8 mouse cellular contexts compared by ENCODE assay signal in the genomic region with DNA sequence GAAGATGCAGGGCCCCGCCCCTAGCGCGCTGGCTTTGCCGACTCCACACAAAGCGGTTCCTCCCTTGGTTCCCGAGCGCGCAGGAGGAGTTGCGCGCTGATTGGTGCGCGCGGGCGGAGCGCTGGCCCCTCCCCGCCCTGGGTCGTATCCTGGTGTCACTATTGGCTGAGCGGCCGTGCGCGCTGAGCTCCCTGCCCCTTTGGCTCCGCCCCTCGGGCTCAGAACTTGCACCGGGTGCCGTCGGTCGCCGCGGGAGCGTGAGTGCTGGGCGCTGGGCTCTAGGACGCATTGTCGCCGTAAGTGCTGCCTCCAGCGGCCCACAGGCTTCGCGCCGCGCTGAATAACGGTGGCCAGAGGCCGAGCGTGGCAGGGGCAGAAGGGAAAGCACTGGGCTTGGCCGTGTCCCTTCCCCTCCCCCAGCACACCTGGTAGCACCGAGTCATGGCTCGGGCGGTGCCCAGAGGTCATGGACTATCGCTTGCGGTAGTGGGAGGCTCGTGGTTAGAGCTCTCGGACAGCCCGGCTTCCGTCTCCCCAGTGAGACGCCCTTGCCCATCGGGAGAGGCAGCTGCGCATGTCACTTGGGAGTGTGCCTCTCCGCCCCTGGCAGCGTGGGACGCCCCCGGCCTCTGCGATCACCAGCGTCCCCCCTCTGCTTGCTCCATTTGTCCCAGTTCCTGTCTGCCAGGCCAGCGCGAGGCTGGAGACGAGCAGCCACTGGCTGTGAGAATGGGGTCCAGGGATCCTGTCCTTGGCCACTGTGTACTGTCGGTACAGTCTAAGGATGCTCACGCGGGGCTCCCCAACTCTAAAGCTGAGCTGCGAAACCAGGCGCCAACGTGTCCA. TPM values are rescaled to one million over a fixed set of nuclear protein-coding genes. Genes with fewer than 3 reads are reported as not detected.
DNase-seq lines count a peak whose midpoint lies in the region; ATAC-seq and TF ChIP-seq lines count a peak whose summit lies in the region.

A gene (plus strand): TSS at position 208 of the 846 bp plus-strand sequence.

- intact Hi-C loops in heart, postnatal 10 days (cut with DNase I) = loop anchor here (5.0 kb wide), 1 partner anchor 171 kb away; a partner anchor contains a TSS

- peak; percentile 43 for TF ChIP-seq POLR2A in ES-Bruce4 (IDR thresholded peaks at IDR 0.05; ENCODE audit: insufficient read depth, low read length)

- ATAC-seq in cerebellum, adult (ENCODE audit: insufficient number of reproducible peaks, low FRiP score, low TSS enrichment) = peak; percentile 99
- ATAC-seq in forebrain, embryonic 13.5 days = peak; percentile 99
- ATAC-seq in liver, postnatal 0 days = peak; percentile 98
- ATAC-seq in neural tube, embryonic 14.5 days (ENCODE audit: low read depth) = peak; percentile 98

- no peaks in the 10 kb centered on the region for H3K27me3 ChIP-seq in ES-Bruce4 (ENCODE audit: control insufficient read depth, insufficient read depth, low read length, poor library complexity, severe bottlenecking)
- no peaks in the 10 kb centered on the region for H3K27me3 ChIP-seq in forebrain, embryonic 13.5 days
- H3K27me3 ChIP-seq in liver, postnatal 0 days (ENCODE audit: insufficient read depth, low read length) = no peaks in the 10 kb centered on the region
- H3K27me3 ChIP-seq in neural tube, embryonic 14.5 days (ENCODE audit: control insufficient read depth, insufficient read depth, low read length) = no peaks in the 10 kb centered on the region

- under 1% methylated on average over 45 of the region's 70 CpGs for WGBS in forebrain, embryonic 13.5 days
- WGBS in large intestine, adult 2 months = under 1% methylated on average over 70 of the region's 70 CpGs
- WGBS in liver, postnatal 0 days (ENCODE audit: insufficient replicate concordance) = 2% methylated on average over 70 of the region's 70 CpGs
- under 1% methylated on average over 68 of the region's 70 CpGs for WGBS in neural tube, embryonic 14.5 days

- TF ChIP-seq EP300 in ES-Bruce4 (IDR thresholded peaks at IDR 0.05; ENCODE audit: insufficient read depth, low read depth, low read length) = no peak
- no peak for TF ChIP-seq EP300 in liver, postnatal 0 days (IDR thresholded peaks at IDR 0.05; ENCODE audit: low read depth)

- H3K9me3 ChIP-seq in ES-Bruce4 (replicated peaks; ENCODE audit: control insufficient read depth, insufficient read depth, low read length, poor library complexity, severe bottlenecking) = no peaks in the 10 kb centered on the region
- no peaks in the 10 kb centered on the region for H3K9me3 ChIP-seq in forebrain, embryonic 13.5 days (replicated peaks)
- no peaks in the 10 kb centered on the region for H3K9me3 ChIP-seq in liver, postnatal 0 days (ENCODE audit: low read length)
- H3K9me3 ChIP-seq in neural tube, embryonic 14.5 days (ENCODE audit: control insufficient read depth, low read length) = no peaks in the 10 kb centered on the region

- no peaks in the 10 kb centered on the region for H3K36me3 ChIP-seq in ES-Bruce4 (ENCODE audit: control insufficient read depth, insufficient read depth, low read length, poor library complexity, severe bottlenecking)
- H3K36me3 ChIP-seq in forebrain, embryonic 13.5 days (ENCODE audit: poor library complexity, severe bottlenecking) = no peaks in the 10 kb centered on the region
- no peaks in the 10 kb centered on the region for H3K36me3 ChIP-seq in liver, postnatal 0 days (replicated peaks; ENCODE audit: insufficient read depth, low read length)
- H3K36me3 ChIP-seq in neural tube, embryonic 14.5 days (ENCODE audit: control insufficient read depth, insufficient read depth, low read length) = no peaks in the 10 kb centered on the region

- H3K4me2 ChIP-seq in forebrain, embryonic 13.5 days = peak within 1 kb of the TSS; percentile 97
- H3K4me2 ChIP-seq in liver, postnatal 0 days (ENCODE audit: low read depth, low read length) = peak within 1 kb of the TSS; percentile 95
- H3K4me2 ChIP-seq in neural tube, embryonic 14.5 days (ENCODE audit: low read depth, low read length) = peak within 1 kb of the TSS; percentile 71

- H3K4me1 ChIP-seq in ES-Bruce4 (ENCODE audit: control insufficient read depth, insufficient read depth, low read length) = no peaks in the 10 kb centered on the region
- H3K4me1 ChIP-seq in forebrain, embryonic 13.5 days = peaks cover 30% of the 10 kb centered on the region
- peaks cover 12% of the 10 kb centered on the region for H3K4me1 ChIP-seq in liver, postnatal 0 days (ENCODE audit: insufficient read depth)
- H3K4me1 ChIP-seq in neural tube, embryonic 14.5 days (ENCODE audit: control insufficient read depth, insufficient read depth, low read length) = no peaks in the 10 kb centered on the region

- no peak within 1 kb of the TSS for H3K27ac ChIP-seq in ES-Bruce4 (ENCODE audit: insufficient read depth, low read length)
- peak within 1 kb of the TSS; percentile 82 for H3K27ac ChIP-seq in forebrain, embryonic 13.5 days
- peak within 1 kb of the TSS; percentile 88 for H3K27ac ChIP-seq in liver, postnatal 0 days (ENCODE audit: low read depth)
- peak within 1 kb of the TSS; percentile 56 for H3K27ac ChIP-seq in neural tube, embryonic 14.5 days (ENCODE audit: low read depth, low read length)

- peak; percentile 94 to 95 for DNase-seq in heart, postnatal 10 days
- DNase-seq in large intestine, adult 2 months (ENCODE audit: low read depth, low spot score) = peak; percentile 81
- DNase-seq in liver, postnatal 0 days = peak; percentile 96
- DNase-seq in testis, postnatal 10 days (ENCODE audit: low spot score) = peak; percentile 91

- H3K9ac ChIP-seq in ES-Bruce4 (ENCODE audit: low read depth, poor library complexity, severe bottlenecking) = peak within 1 kb of the TSS; percentile 29
- H3K9ac ChIP-seq in forebrain, embryonic 13.5 days = peak within 1 kb of the TSS; percentile 91
- H3K9ac ChIP-seq in liver, postnatal 0 days (replicated peaks) = peak within 1 kb of the TSS; percentile 74
- peak within 1 kb of the TSS; percentile 68 for H3K9ac ChIP-seq in neural tube, embryonic 14.5 days (replicated peaks; ENCODE audit: low read depth, low read length)

- H3K4me3 ChIP-seq in ES-Bruce4 (ENCODE audit: low read depth, low read length) = peak within 1 kb of the TSS; percentile 73
- peak within 1 kb of the TSS; percentile 85 for H3K4me3 ChIP-seq in forebrain, embryonic 13.5 days
- peak within 1 kb of the TSS; percentile 65 for H3K4me3 ChIP-seq in liver, postnatal 0 days (ENCODE audit: low read depth, low read length)
- H3K4me3 ChIP-seq in neural tube, embryonic 14.5 days (ENCODE audit: low read depth, low read length) = peak within 1 kb of the TSS; percentile 67

- no peak for TF ChIP-seq CTCF in ES-Bruce4 (IDR thresholded peaks at IDR 0.05; ENCODE audit: low read depth, low read length)
- peak; percentile 34 for TF ChIP-seq CTCF in liver, postnatal 0 days (IDR thresholded peaks at IDR 0.05; ENCODE audit: low read depth)

RNA-seq across cellular contexts. Expression of the gene that starts here (rescaled TPM):
- 5.8 and 6.4 TPM in 2 replicates for polyA plus RNA-seq in ES-Bruce4 (2011; ENCODE audit: insufficient read depth, insufficient read length, low read depth, missing spikeins)
- polyA plus RNA-seq in forebrain, embryonic 13.5 days (2015; fragmentation: Nextera tagmentation; extraction: Ambion mirVana) = 16.4 and 17.5 TPM in 2 replicates
- 10 to 100 TPM; 19.1 to 22.9 TPM for total RNA-seq in heart, postnatal 10 days (2021)
- 7.8 and 9.2 TPM in 2 replicates for polyA plus RNA-seq in large intestine, adult 2 months (2012; rRNA removed)
- polyA plus RNA-seq in liver, postnatal 0 days (2015; fragmentation: Nextera tagmentation; extraction: Ambion mirVana) = 3.0 TPM in 2 replicates
- 14.8 and 15.4 TPM in 2 replicates for polyA plus RNA-seq in neural tube, embryonic 14.5 days (2014; fragmentation: Nextera tagmentation; extraction: Ambion mirVana)

Comparison
In these comparisons a context has a peak if more than half of its experiments do, and no peak if none do; other contexts are left out.
1. H3K9ac ChIP-seq: peak in every context shown above with its lines; median percentile 91 in forebrain, embryonic 13.5 days; 74 in liver, postnatal 0 days; 68 in neural tube, embryonic 14.5 days; 29 in ES-Bruce4.